Mouse (Mus musculus) lung, embryonic 14.5 days (tissue): ENCODE measurements around the gene Drg1. TPM values are rescaled to one million over a fixed set of nuclear protein-coding genes. Genes with fewer than 3 reads are reported as not detected.

Experiments used
- ATAC-seq: fragments of 200-750 bp; cut with Nextera tagmentation; 2 replicates; pipeline ENCODE4 v1.8.0; 2017; ENCODE audit warnings: mild to moderate bottlenecking, moderate TSS enrichment, moderate library complexity; ENCODE audit not compliant: insufficient read depth
- DNase-seq: peaks from one replicate; pipeline ENCODE4 v3.0.0-alpha.2; 2015
- H3K27ac ChIP-seq: fragments of 300-500 bp; sonication (generic); 2 replicates; pipeline ENCODE4 v1.5.1; 2014; ENCODE audit warnings: low read depth, mild to moderate bottlenecking, moderate library complexity
- H3K27me3 ChIP-seq: fragments of 300-500 bp; sonication (generic); 2 replicates; pipeline ENCODE4 v1.6.1; 2014; ENCODE audit warnings: low read length, control low read depth; ENCODE audit not compliant: insufficient read depth
- H3K36me3 ChIP-seq: fragments of 300-500 bp; sonication (generic); 2 replicates; pipeline ENCODE4 v1.6.1; 2014; ENCODE audit warnings: control low read depth; ENCODE audit not compliant: insufficient read depth
- H3K4me1 ChIP-seq: fragments of 300-500 bp; sonication (generic); 2 replicates; pipeline ENCODE4 v1.6.1; 2014; ENCODE audit warnings: antibody characterized with exemption, control low read depth; ENCODE audit not compliant: insufficient read depth
- H3K4me2 ChIP-seq: fragments of 300-500 bp; sonication (generic); 2 replicates; pipeline ENCODE4 v1.6.1; 2014; ENCODE audit warnings: mild to moderate bottlenecking
- H3K4me3 ChIP-seq: fragments of 300-500 bp; sonication (generic); 2 replicates; pipeline ENCODE4 v1.5.1; 2014; ENCODE audit warnings: low read depth, low read length
- H3K9ac ChIP-seq: fragments of 300-500 bp; sonication (generic); 2 replicates; pipeline ENCODE4 v1.6.1; 2014
- H3K9me3 ChIP-seq: fragments of 300-500 bp; sonication (generic); 2 replicates; pipeline ENCODE4 v1.6.1; 2016; ENCODE audit warnings: low read depth, low read length, control low read depth
- CTCF ChIP-seq: IDR thresholded peaks from 2 replicates; pipeline ENCODE4 v1.5.1; 2016; ENCODE audit warnings: antibody characterized with exemption, low read depth
- WGBS: fragments of 180-500 bp; shearing (Covaris S2); extraction: QIAGEN DNeasy Blood & Tissue Kit; methylation state at CpG from one replicate; pipeline ENCODE4 v1.1.7; 2014; 5-methylcytosine and 5-hydroxymethylcytosine counted together
- polyA plus RNA-seq: library from polyadenylated mRNA; unstranded; fragments of >200 nt; fragmentation: Nextera tagmentation; extraction: Ambion mirVana; gene quantifications from 2 replicates; pipeline ENCODE4 v1.2.1, GENCODE M21; 2014

Gene Drg1
- polyA plus RNA-seq, 1 experiment from 2014 or later = 237 TPM

- WGBS = 87% methylated on average over 2 of the region's 2 CpGs
- Histone ChIP-seq H3K27ac (no peak overlapping the region), H3K4me1 (peaks cover 15% of the 10 kb centered on the region), H3K4me2 (peak overlapping the region; percentile 100), H3K9me3 (no peaks in the 10 kb centered on the region), H3K27me3 (no peaks in the 10 kb centered on the region), H3K9ac (peak overlapping the region; percentile 95; the same call in 1 of the 2 replicates), H3K36me3 (peaks cover 78% of the 10 kb centered on the region), H3K4me3 (0 out of 2 replicates have a peak overlapping the region, but pooled peaks have one; percentile 93)
- no peak for TF ChIP-seq CTCF
- DNase-seq (no peak), ATAC-seq (no peak)
Measured at GRCm38 (mm10) chr11:3294641-3295040, 28.4 kb upstream of the Drg1 start.

- Histone ChIP-seq H3K27ac (peak overlapping the region; percentile 100), H3K4me1 (peaks cover 15% of the 10 kb centered on the region), H3K9ac (peak overlapping the region; percentile 95), H3K4me2 (peak overlapping the region; percentile 100), H3K9me3 (no peaks in the 10 kb centered on the region), H3K27me3 (no peaks in the 10 kb centered on the region), H3K4me3 (peak overlapping the region; percentile 93), H3K36me3 (peaks cover 66% of the 10 kb centered on the region)
- WGBS = 38% methylated on average over 4 of the region's 4 CpGs
- no peak for ATAC-seq
- TF ChIP-seq CTCF = no peak
- no peak for DNase-seq
Measured at GRCm38 (mm10) chr11:3293361-3293760, 27.1 kb upstream of the Drg1 start.

GRCm38 (mm10) chr11:3292711-3293249 is 26.6 kb upstream of the Drg1 start:
- peak overlapping the region; percentile 93 for H3K4me3 ChIP-seq
- peaks cover 20% of the 10 kb centered on the region for H3K4me1 ChIP-seq
- no peaks in the 10 kb centered on the region for H3K27me3 ChIP-seq
- peak overlapping the region; percentile 100 for H3K27ac ChIP-seq
- no peaks in the 10 kb centered on the region for H3K9me3 ChIP-seq
- ATAC-seq = peak; percentile 2; the same call in 1 of the 2 replicates
- under 1% methylated on average over 8 of the region's 8 CpGs for WGBS
- DNase-seq = peak; percentile 77
- peak overlapping the region; percentile 95 for H3K9ac ChIP-seq
- TF ChIP-seq CTCF = no peak
- H3K4me2 ChIP-seq = peak overlapping the region; percentile 100
- peaks cover 60% of the 10 kb centered on the region for H3K36me3 ChIP-seq

- Histone ChIP-seq H3K27me3 (no peaks in the 10 kb centered on the region), H3K36me3 (peaks cover 52% of the 10 kb centered on the region), H3K4me1 (peaks cover 22% of the 10 kb centered on the region), H3K4me2 (peak overlapping the region; percentile 100), H3K9ac (peak overlapping the region; percentile 95), H3K9me3 (no peaks in the 10 kb centered on the region), H3K27ac (peak overlapping the region; percentile 100), H3K4me3 (peak overlapping the region; percentile 93)
- ATAC-seq = peak; percentile 28
- WGBS = 0% methylated on average over 8 of the region's 8 CpGs
- TF ChIP-seq CTCF = no peak
- peak; percentile 84 for DNase-seq
Measured at GRCm38 (mm10) chr11:3292062-3292421, 25.8 kb upstream of the Drg1 start.

- ATAC-seq (no peak), DNase-seq (peak; percentile 33)
- peak overlapping the region; percentile 95 for H3K9ac ChIP-seq
- no peak for TF ChIP-seq CTCF
- peak overlapping the region; percentile 93 for H3K4me3 ChIP-seq
- peak overlapping the region; percentile 100 for H3K4me2 ChIP-seq
- 1% methylated on average over 26 of the region's 26 CpGs for WGBS
- H3K9me3 ChIP-seq = no peaks in the 10 kb centered on the region
- H3K27me3 ChIP-seq = no peaks in the 10 kb centered on the region
- peak overlapping the region; percentile 100 for H3K27ac ChIP-seq
- peaks cover 47% of the 10 kb centered on the region for H3K36me3 ChIP-seq
- H3K4me1 ChIP-seq = peaks cover 22% of the 10 kb centered on the region
Measured at GRCm38 (mm10) chr11:3291311-3292061, 25.3 kb upstream of the Drg1 start.

- H3K9me3 ChIP-seq = no peaks in the 10 kb centered on the region
- H3K27me3 ChIP-seq = no peaks in the 10 kb centered on the region
- under 1% methylated on average over 50 of the region's 50 CpGs for WGBS
- ATAC-seq (no peak), DNase-seq (peak; percentile 69)
- peak overlapping the region; percentile 95 for H3K9ac ChIP-seq
- TF ChIP-seq CTCF = no peak
- peak overlapping the region; percentile 100 for H3K27ac ChIP-seq
- H3K36me3 ChIP-seq = peaks cover 40% of the 10 kb centered on the region
- peak overlapping the region; percentile 100 for H3K4me2 ChIP-seq
- H3K4me3 ChIP-seq = peak overlapping the region; percentile 93
- peaks cover 22% of the 10 kb centered on the region for H3K4me1 ChIP-seq
Measured at GRCm38 (mm10) chr11:3290640-3291310, 24.6 kb upstream of the Drg1 start.
